Mouse (Mus musculus) bone marrow macrophage, adult 2 months (primary cell): ENCODE measurements around the gene Sult1b1. TPM values are rescaled to one million over a fixed set of nuclear protein-coding genes. Genes with fewer than 3 reads are reported as not detected.
"Not testable (repeated sequence)": the region's sequence is repeated elsewhere in the genome, so short reads cannot be mapped to it uniquely, and the experiment has no call there.

ENCODE experiments used
- H3K27ac ChIP-seq: 2 replicates; pipeline ENCODE4 v1.5.1; 2012; ENCODE audit warnings: low read depth, low read length; ENCODE audit not compliant: insufficient read depth
- H3K4me1 ChIP-seq: 2 replicates; pipeline ENCODE4 v1.6.1; 2012; ENCODE audit warnings: low read length; ENCODE audit not compliant: control insufficient read depth, insufficient read depth
- H3K4me3 ChIP-seq: 2 replicates; pipeline ENCODE4 v1.5.1; 2012; ENCODE audit warnings: mild to moderate bottlenecking, low read length, moderate library complexity; ENCODE audit not compliant: insufficient read depth
- CTCF ChIP-seq: IDR thresholded peaks from 2 replicates; pipeline ENCODE4 v1.5.1; 2012; ENCODE audit warnings: low read depth, mild to moderate bottlenecking, low read length, moderate library complexity
- POLR2A ChIP-seq: IDR thresholded peaks from 2 replicates; pipeline ENCODE4 v1.6.1; 2012; ENCODE audit warnings: mild to moderate bottlenecking, low read depth, low read length, borderline replicate concordance
- polyA plus RNA-seq: library from polyadenylated mRNA; stranded (reverse); fragments of >200 nt; gene quantifications from 2 replicates; pipeline ENCODE4 v1.2.4, GENCODE M21; 2012; ENCODE audit not compliant: missing spikeins, insufficient read depth, insufficient read length

Gene Sult1b1
- polyA plus RNA-seq, 1 experiment, result not detected

GRCm38 (mm10) chr5:87535994-87536644 lies 1.9 kb downstream of the Sult1b1 start:
- Histone ChIP-seq H3K4me1 (no peaks in the 10 kb centered on the region), H3K27ac (no peak overlapping the region), H3K4me3 (no peak overlapping the region)
- TF ChIP-seq CTCF, result no peak
- TF ChIP-seq POLR2A, result no peak

- TF ChIP-seq CTCF (no peak), POLR2A (no peak)
- H3K4me1 ChIP-seq, result no peaks in the 10 kb centered on the region
- H3K27ac ChIP-seq, result no peak overlapping the region
- H3K4me3 ChIP-seq, result no peak overlapping the region
Measured at GRCm38 (mm10) chr5:87532288-87532687, 5.7 kb downstream of the Sult1b1 start.

GRCm38 (mm10) chr5:87523561-87523960 lies 14.4 kb downstream of the Sult1b1 start:
- H3K4me3 ChIP-seq, H3K27ac ChIP-seq, H3K4me1 ChIP-seq: not testable (repeated sequence)

GRCm38 (mm10) chr5:87505776-87506458 lies 32.1 kb downstream of the Sult1b1 start:
- Histone ChIP-seq H3K4me1 (no peaks in the 10 kb centered on the region), H3K27ac (no peak overlapping the region), H3K4me3 (no peak overlapping the region)
- no peak for TF ChIP-seq POLR2A
- TF ChIP-seq CTCF, result no peak

GRCm38 (mm10) chr5:87502687-87503086 lies 35.3 kb downstream of the Sult1b1 start:
- Histone ChIP-seq H3K4me3 (no peak overlapping the region), H3K4me1 (no peaks in the 10 kb centered on the region), H3K27ac (no peak overlapping the region)
- TF ChIP-seq CTCF, result no peak
- TF ChIP-seq POLR2A, result no peak

GRCm38 (mm10) chr5:87499341-87499740 lies 38.7 kb downstream of the Sult1b1 start:
- no peaks in the 10 kb centered on the region for H3K4me1 ChIP-seq
- H3K27ac ChIP-seq, result no peak overlapping the region
- TF ChIP-seq CTCF (no peak), POLR2A (no peak)
- no peak overlapping the region for H3K4me3 ChIP-seq

GRCm38 (mm10) chr5:87498936-87499335 lies 39.1 kb downstream of the Sult1b1 start:
- H3K27ac ChIP-seq, result no peak overlapping the region
- no peak overlapping the region for H3K4me3 ChIP-seq
- TF ChIP-seq POLR2A, result no peak
- no peak for TF ChIP-seq CTCF
- no peaks in the 10 kb centered on the region for H3K4me1 ChIP-seq

GRCm38 (mm10) chr5:87490771-87491170 lies 47.2 kb downstream of the Sult1b1 start, which contains the start of gene Ugt2a1:
Ugt2a1 (minus strand) TSS chr5:87490871.
- TF ChIP-seq CTCF (no peak), POLR2A (no peak)
- no peak within 1 kb of the TSS for H3K27ac ChIP-seq
- no peaks in the 10 kb centered on the region for H3K4me1 ChIP-seq
- no peak within 1 kb of the TSS for H3K4me3 ChIP-seq

- H3K4me1 ChIP-seq, H3K4me3 ChIP-seq, H3K27ac ChIP-seq: not testable (repeated sequence)
Measured at GRCm38 (mm10) chr5:87486706-87487105, 51.3 kb downstream of the Sult1b1 start, which contains the start of gene Gm43638. Gm43638 (minus strand) TSS chr5:87486806.

- no peaks in the 10 kb centered on the region for H3K4me1 ChIP-seq
- no peak for TF ChIP-seq CTCF
- no peak for TF ChIP-seq POLR2A
- no peak within 1 kb of the TSS for H3K4me3 ChIP-seq
- H3K27ac ChIP-seq, result no peak within 1 kb of the TSS
Measured at GRCm38 (mm10) chr5:87482160-87482559, 55.8 kb downstream of the Sult1b1 start, which contains the start of gene Ugt2a2. Ugt2a2 (minus strand) TSS chr5:87482260.

Other genes starting within 250 kb of the Sult1b1 start
- not detected in 2 replicates for gene Ugt2a3, start 201.0 kb downstream of the Sult1b1 start, polyA plus RNA-seq
- gene Ugt2b38, start 114.0 kb downstream of the Sult1b1 start, polyA plus RNA-seq, result not detected in 2 replicates
- gene Ugt2a2, start 55.9 kb downstream of the Sult1b1 start, polyA plus RNA-seq, result not detected in 2 replicates
- not detected in 2 replicates for gene Gm43638, start 51.4 kb downstream of the Sult1b1 start, polyA plus RNA-seq
- gene Ugt2a1, start 47.3 kb downstream of the Sult1b1 start, polyA plus RNA-seq, result not detected in 2 replicates
- gene Sult1d1, start 30.8 kb upstream of the Sult1b1 start, polyA plus RNA-seq, result not detected in 2 replicates
- not detected in 2 replicates for gene Sult1e1, start 53.4 kb upstream of the Sult1b1 start, polyA plus RNA-seq
- gene Csn1s1, start 128.0 kb upstream of the Sult1b1 start, polyA plus RNA-seq, result not detected in 2 replicates
- gene Csn2, start 161.4 kb upstream of the Sult1b1 start, polyA plus RNA-seq, result not detected in 2 replicates
- not detected in 2 replicates for gene Csn1s2a, start 236.4 kb upstream of the Sult1b1 start, polyA plus RNA-seq